14 mouse cellular contexts compared by ENCODE assay signal in the genomic region with DNA sequence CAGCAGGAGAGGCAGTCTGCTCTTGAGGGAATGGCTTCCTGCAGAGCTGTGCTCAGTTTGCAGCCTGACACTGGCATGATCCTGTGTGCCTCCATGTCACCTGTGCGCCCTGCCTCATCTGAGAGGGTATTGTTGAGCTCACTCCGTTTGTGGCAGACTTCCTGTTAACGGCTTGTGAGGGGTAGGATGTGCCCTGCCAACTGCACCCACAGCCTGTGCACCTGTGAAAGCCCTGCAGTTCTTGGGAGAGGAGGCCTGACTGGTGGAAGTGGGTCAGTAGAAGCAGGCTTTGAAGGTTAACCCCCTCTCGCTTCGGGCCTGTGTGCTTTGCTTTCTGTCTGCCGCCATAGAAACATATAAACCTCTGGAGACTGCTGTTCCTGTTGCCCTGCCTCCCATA. TPM values are rescaled to one million over a fixed set of nuclear protein-coding genes. Genes with fewer than 3 reads are reported as not detected.
DNase-seq lines count a peak whose midpoint lies in the region; ATAC-seq and TF ChIP-seq lines count a peak whose summit lies in the region.
"Had no signal": no experiment of that assay in that cellular context is flagged by ENCODE, and none has a peak within 500 bp of the region (broad histone marks: within the 10 kb centered on the region; RNA-seq: fewer than 3 reads in every experiment).

No protein-coding gene starts in this region.

- H3K36me3 ChIP-seq in hindbrain, embryonic 12.5 days = peaks cover 64% of the 10 kb centered on the region
- peaks cover 62% of the 10 kb centered on the region for H3K36me3 ChIP-seq in hindbrain, embryonic 14.5 days (replicated peaks; ENCODE audit: control insufficient read depth, insufficient read depth)
- H3K36me3 ChIP-seq in thymus, adult 2 months (ENCODE audit: control insufficient read depth, insufficient read depth, low read length) = peaks cover 17% of the 10 kb centered on the region

- 0 out of 2 replicates have a peak overlapping the region, but pooled peaks have one; percentile 8 for H3K9ac ChIP-seq in hindbrain, embryonic 12.5 days
- no peak overlapping the region for H3K9ac ChIP-seq in hindbrain, embryonic 14.5 days
- H3K9ac ChIP-seq: forebrain, postnatal 0 days; heart, embryonic 12.5 days; heart, embryonic 15.5 days had no signal

- no peak overlapping the region for H3K27ac ChIP-seq in hindbrain, embryonic 12.5 days
- no peak overlapping the region for H3K27ac ChIP-seq in hindbrain, embryonic 14.5 days
- peak overlapping the region; percentile 99 for H3K27ac ChIP-seq in thymus, adult 2 months (ENCODE audit: control insufficient read depth, insufficient read depth, low read length)
- H3K27ac ChIP-seq: gastrocnemius, adult 2 months; heart, embryonic 15.5 days had no signal

- H3K4me3 ChIP-seq in hindbrain, embryonic 12.5 days = no peak overlapping the region
- H3K4me3 ChIP-seq in hindbrain, embryonic 14.5 days (replicated peaks; ENCODE audit: low read length) = no peak overlapping the region
- peak overlapping the region; percentile 2; the same call in 1 of the 2 replicates for H3K4me3 ChIP-seq in thymus, adult 2 months (ENCODE audit: control insufficient read depth, insufficient read depth, low read length)
- H3K4me3 ChIP-seq: gastrocnemius, adult 2 months; heart, embryonic 12.5 days; heart, embryonic 15.5 days had no signal

- TF ChIP-seq CTCF in thymus, adult 2 months (IDR thresholded peaks at IDR 0.05; ENCODE audit: borderline replicate concordance, control insufficient read depth, extremely low read depth, insufficient read depth, low read length, poor library complexity) = no peak

- no peaks in the 10 kb centered on the region for H3K9me3 ChIP-seq in hindbrain, embryonic 12.5 days (replicated peaks)
- H3K9me3 ChIP-seq in hindbrain, embryonic 14.5 days (ENCODE audit: control insufficient read depth, low read length) = no peaks in the 10 kb centered on the region
- H3K9me3 ChIP-seq: heart, embryonic 12.5 days; heart, embryonic 15.5 days had no signal

- H3K27me3 ChIP-seq in hindbrain, embryonic 12.5 days = no peaks in the 10 kb centered on the region
- H3K27me3 ChIP-seq in hindbrain, embryonic 14.5 days (ENCODE audit: control insufficient read depth, insufficient read depth, low read length) = no peaks in the 10 kb centered on the region
- no peaks in the 10 kb centered on the region for H3K27me3 ChIP-seq in thymus, adult 2 months (ENCODE audit: control insufficient read depth, insufficient read depth, low read length)
- H3K27me3 ChIP-seq: heart, embryonic 15.5 days had no signal

- no peak overlapping the region for H3K4me2 ChIP-seq in hindbrain, embryonic 12.5 days (replicated peaks)
- no peak overlapping the region for H3K4me2 ChIP-seq in hindbrain, embryonic 14.5 days (replicated peaks)
- H3K4me2 ChIP-seq: heart, embryonic 12.5 days; heart, embryonic 15.5 days had no signal

- TF ChIP-seq POLR2A in thymus, adult 2 months (IDR thresholded peaks at IDR 0.05; ENCODE audit: control insufficient read depth, extremely low read depth, insufficient read depth, low read length, poor library complexity) = peak; percentile 49; the same call in 1 of the 2 replicates

- no peak for DNase-seq in hindbrain, embryonic 14.5 days (ENCODE audit: low spot score)
- peak; percentile 80 for DNase-seq in thymus, adult 2 months
- DNase-seq in thymus, postnatal 14 days = peak; percentile 87
- peak; percentile 80 for DNase-seq in thymus, postnatal 4 days
- DNase-seq in cerebellum, postnatal 4 days (ENCODE audit: low spot score in 2 of 2) = no peak
- DNase-seq: B cell, adult 2 months; cerebellum, adult 11 months; cerebellum, adult 9-11 months had no signal

- WGBS in hindbrain, embryonic 12.5 days = 82% methylated on average over 6 of the region's 6 CpGs
- whole genome bisulfite sequencing in hindbrain, embryonic 14.5 days = 83% methylated on average over 6 of the region's 6 CpGs
- 5% methylated on average over 6 of the region's 6 CpGs for WGBS in thymus, adult 2 months

- ATAC-seq in hindbrain, embryonic 12.5 days (ENCODE audit: low FRiP score) = no peak
- ATAC-seq in hindbrain, embryonic 14.5 days (ENCODE audit: low FRiP score) = no peak
- no peak for ATAC-seq in erythroblast, adult 5-6 weeks (replicated peaks; ENCODE audit: low FRiP score, poor library complexity, severe bottlenecking)

- no peaks in the 10 kb centered on the region for H3K4me1 ChIP-seq in hindbrain, embryonic 12.5 days
- no peaks in the 10 kb centered on the region for H3K4me1 ChIP-seq in hindbrain, embryonic 14.5 days (replicated peaks; ENCODE audit: control insufficient read depth, insufficient read depth, low read length)
- peaks cover 55% of the 10 kb centered on the region for H3K4me1 ChIP-seq in thymus, adult 2 months (replicated peaks; ENCODE audit: control insufficient read depth, insufficient read depth, low read length)

RNA-seq across cellular contexts. Expression of gene Exog, which starts 20.3 kb away (rescaled TPM):
- polyA plus RNA-seq in hindbrain, embryonic 12.5 days (2016; fragmentation: Nextera tagmentation; extraction: Ambion mirVana) = 42.7 and 43.7 TPM in 2 replicates
- 52.7 and 56.7 TPM in 2 replicates for polyA plus RNA-seq in hindbrain, embryonic 14.5 days (2014; fragmentation: Nextera tagmentation; extraction: Ambion mirVana)
- 9.2 and 9.4 TPM in 2 replicates for polyA plus RNA-seq in thymus, adult 2 months (2012; rRNA removed)
- total RNA-seq in erythroblast, adult 5-6 weeks (2015; ENCODE audit: low replicate concordance) = 1.5 TPM in 2 replicates
- 0.70 and 0.77 TPM in 2 replicates for total RNA-seq in erythroblast, adult 5-6 weeks (2017; ENCODE audit: low replicate concordance)

Comparison
In these comparisons a context has a peak if more than half of its experiments do, and no peak if none do; other contexts are left out.
1. DNase-seq: peak in thymus, adult 2 months (single experiment), thymus, postnatal 14 days (single experiment) and thymus, postnatal 4 days (single experiment); none in hindbrain, embryonic 14.5 days (single experiment) and cerebellum, postnatal 4 days (0 of 2).